Mouse (Mus musculus): ENCODE data around the gene Nasp.
"Not testable (repeated sequence)": the region's sequence is repeated elsewhere in the genome, so short reads cannot be mapped to it uniquely, and the experiment has no call there.

Gene Nasp

DNA sequence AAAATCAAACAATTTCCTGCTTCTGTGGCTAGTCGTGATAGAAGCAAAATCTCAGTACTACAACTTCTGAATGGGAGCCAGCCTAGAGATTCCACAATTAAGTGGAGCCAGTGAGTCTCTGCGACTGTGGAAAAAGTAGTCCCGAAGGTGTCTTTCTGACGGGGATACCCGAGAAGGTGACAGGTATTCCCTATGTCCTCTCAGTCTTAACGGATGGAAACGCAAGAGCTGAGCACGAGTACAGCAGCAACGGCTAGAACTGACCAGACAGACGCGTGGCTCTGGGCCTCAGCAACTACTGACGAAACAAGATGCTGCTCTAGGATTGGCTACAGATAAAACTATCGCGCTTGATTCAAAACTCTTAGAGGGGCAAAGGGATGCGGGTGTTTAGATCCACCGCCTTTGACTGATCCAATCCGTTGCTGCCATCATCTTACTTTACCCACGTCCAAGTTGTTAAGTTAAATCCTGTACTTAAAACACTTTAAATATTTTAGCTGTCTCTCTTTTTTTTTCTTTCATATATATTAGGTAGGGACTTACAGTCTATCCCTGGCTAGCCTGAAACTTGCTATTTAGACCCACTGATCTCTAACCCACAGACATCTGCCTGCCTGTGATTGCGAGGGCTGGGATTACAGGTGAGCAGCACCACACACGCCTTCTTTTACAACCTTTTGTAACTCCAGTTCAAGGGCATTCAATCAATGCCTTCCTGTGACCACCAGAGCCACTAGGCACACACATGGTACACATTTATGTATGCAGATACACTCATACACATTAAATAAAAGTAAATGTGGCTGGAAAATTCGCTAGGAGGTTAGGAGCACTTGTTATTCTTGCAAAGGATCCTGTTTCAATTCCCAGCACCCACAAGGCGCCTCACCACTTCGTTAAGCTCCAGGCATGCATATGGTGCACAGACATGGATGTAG lies at the start of gene Nasp:
TSS of gene Nasp (minus strand) at position 220 of the 941 bp plus-strand sequence.
- DNase-seq (ENCODE audit: extremely low spot score) = peak; percentile 88

- no peak for DNase-seq (ENCODE audit: extremely low spot score)
Measured at GRCm38 (mm10) chr4:116676027-116676426, 48.3 kb upstream of the Nasp start.

DNA sequence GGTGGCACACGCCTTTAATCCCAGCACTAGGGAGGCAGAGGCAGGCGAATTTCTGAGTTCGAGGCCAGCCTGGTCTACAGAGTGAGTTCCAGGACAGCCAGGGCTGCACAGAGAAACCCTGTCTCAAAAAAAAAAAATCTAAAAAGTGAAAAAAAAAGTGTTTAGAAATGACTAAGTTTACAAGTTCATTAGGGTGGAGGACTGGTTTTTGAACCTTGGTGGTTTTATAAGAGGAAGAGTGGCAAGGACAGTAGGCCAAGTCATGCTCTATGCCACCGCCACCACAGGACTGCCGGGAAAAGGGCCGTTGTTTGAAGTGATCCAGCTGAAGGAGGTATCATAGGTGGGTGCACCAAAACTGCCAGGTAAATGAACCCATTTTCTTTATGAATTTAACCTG lies 47.0 kb upstream of the Nasp start:
- DNase-seq (ENCODE audit: extremely low spot score) = not testable (repeated sequence)

DNA sequence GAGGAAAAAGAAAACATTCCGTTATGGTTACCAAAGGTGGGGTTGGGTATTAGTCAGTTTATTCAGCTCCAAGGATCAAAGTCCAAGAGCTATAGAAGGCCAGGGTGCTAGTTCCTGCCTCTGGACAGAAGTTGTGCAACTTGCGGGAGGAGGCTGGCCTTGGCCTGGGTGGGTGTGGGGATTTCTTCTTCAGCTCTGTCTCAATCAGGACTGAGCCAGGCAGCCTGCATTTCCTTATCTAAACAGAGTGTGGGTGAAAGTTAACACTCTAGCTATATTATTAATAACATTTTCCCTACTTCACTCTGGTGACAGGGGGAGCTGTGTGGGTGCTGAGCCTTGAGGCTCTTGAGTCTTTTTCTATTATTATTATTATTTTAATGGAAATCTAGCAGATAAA lies 45.0 kb upstream of the Nasp start:
- DNase-seq (ENCODE audit: extremely low spot score) = no peak

DNA sequence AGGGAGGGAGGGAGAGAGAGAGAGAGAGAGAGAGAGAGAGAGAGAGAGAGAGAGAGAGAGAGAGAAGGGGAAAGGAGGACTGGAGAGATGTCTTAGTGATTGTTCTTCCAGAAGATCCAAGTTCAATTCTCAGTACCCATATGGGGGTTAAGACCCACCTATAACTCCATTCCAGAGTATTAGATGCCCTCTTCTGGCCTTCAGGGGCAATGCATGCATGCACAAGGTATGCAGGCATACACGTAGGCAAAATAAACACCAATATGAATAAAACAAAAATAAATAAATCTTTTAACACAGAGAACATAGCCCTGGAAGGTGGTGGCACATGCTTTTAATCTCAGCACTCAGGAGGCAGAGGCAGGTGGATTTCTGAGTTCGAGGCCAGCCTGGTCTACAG lies 41.5 kb upstream of the Nasp start:
- DNase-seq (ENCODE audit: extremely low spot score) = no peak

- no peak for DNase-seq (ENCODE audit: extremely low spot score)
Measured at GRCm38 (mm10) chr4:116668145-116668544, 40.4 kb upstream of the Nasp start.

- DNase-seq (ENCODE audit: extremely low spot score) = no peak
Measured at GRCm38 (mm10) chr4:116666625-116667024, 38.9 kb upstream of the Nasp start.

GRCm38 (mm10) chr4:116661998-116662397 lies 34.3 kb upstream of the Nasp start:
- no peak for DNase-seq (ENCODE audit: extremely low spot score)

DNA sequence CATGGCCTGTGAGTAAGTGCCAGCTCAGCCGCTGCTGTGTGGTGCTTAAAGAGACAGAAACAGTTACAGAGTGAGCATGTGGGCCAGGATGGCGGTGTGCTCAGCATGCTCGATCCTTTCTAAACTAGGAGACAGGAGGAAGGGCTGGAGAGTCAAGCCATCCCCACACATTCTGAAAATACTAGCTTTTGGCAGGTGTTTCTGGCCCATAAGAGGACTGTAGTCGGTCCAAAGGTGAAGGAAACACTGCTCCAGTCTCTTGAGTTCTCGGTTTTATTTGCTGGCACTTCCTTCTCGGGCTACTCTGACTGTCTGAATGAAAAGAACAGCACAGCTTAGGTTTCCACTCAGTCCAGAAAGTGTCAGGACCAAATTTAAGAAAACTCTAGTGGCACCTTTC lies 33.1 kb upstream of the Nasp start:
- no peak for DNase-seq (ENCODE audit: extremely low spot score)

GRCm38 (mm10) chr4:116659916-116660315 lies 32.2 kb upstream of the Nasp start:
- not testable (repeated sequence) for DNase-seq (ENCODE audit: extremely low spot score)

GRCm38 (mm10) chr4:116659474-116659873 lies 31.7 kb upstream of the Nasp start:
- DNase-seq (ENCODE audit: extremely low spot score) = no peak

- no peak for DNase-seq (ENCODE audit: extremely low spot score)
Measured at GRCm38 (mm10) chr4:116657971-116658370, 30.2 kb upstream of the Nasp start.

DNA sequence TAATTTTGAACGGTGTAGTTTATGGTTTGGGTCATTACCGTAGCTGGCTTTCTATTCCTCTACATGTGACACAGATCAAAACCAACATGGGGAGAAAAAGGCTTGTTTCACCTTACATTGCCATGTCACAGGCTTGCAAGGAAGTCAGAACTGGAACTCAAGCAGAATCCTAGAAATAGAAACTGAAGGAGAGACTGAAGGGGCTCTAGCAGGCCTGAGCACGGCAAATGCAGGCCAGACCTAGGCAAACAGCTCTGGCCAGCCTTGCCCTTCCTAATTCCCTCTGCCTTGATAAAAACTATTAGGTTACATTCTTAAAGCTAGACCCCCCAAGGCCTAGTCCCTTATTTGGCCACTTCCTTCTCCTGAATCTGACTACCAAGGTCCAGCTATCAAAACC lies 27.9 kb upstream of the Nasp start:
- DNase-seq (ENCODE audit: extremely low spot score) = no peak

DNA sequence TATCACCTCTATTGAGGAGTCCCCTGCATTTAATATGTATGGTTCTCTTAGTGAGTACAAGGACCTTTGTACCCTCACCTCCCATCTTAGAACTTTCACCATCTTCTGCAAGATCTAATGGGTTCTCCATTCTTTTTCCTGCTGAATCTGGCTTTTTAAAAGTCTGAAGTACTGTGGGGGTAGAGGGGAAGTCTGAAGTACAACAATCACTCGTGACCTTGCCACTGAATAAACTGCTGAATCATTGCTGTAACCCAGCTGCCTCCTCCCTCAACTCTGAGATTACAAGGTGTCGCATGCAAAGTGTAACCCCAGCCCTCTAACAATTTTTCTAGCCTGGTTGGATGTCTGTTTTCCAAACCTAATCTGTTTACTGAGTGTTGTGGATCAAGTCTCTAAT lies 27.4 kb upstream of the Nasp start:
- no peak for DNase-seq (ENCODE audit: extremely low spot score)

DNA sequence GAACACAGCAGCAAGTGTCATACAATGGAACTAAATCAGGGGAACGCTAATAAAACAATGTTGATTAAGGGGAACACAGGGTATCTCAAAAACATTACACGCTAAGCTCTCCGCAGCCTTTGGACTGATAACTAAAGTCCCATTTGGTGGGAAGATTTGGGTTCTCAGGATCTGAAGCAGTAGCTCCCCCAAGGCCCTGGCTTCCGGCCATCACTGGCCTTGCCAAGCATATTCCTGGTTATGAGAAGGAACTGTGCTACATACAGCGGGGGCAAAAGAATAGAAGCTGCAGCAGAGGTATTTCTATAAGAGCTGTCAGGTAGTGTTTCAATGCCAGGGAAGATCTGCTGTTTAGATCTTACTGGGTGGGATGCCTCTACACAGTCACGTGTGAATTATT lies 25.5 kb upstream of the Nasp start:
- no peak for DNase-seq (ENCODE audit: extremely low spot score)

DNA sequence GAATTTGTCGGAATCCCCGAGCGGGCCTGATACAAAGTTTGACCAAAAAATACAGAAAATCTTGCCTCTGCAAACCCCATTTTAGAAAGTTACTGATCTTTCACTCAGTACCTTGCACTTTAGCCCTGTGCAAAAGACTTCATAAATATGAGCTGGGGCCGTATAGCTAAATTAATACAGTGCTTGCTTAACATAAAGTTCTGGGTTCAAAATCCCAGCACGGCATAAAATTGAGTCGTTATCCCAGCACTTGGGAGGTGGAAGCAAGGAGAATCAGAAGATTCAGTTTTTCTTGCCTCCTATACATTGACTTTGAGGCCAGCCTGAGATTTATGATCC lies 24.0 kb upstream of the Nasp start:
- DNase-seq (ENCODE audit: extremely low spot score) = no peak

GRCm38 (mm10) chr4:116650924-116651796 lies 23.4 kb upstream of the Nasp start, which contains the start of gene Akr1a1:
Gene Akr1a1, minus strand, starts transcription at chr4:116651680.
- peak; percentile 94 for DNase-seq (ENCODE audit: extremely low spot score)

- DNase-seq (ENCODE audit: extremely low spot score) = no peak
Measured at GRCm38 (mm10) chr4:116650365-116650764, 22.6 kb upstream of the Nasp start.

- no peak for DNase-seq (ENCODE audit: extremely low spot score)
Measured at GRCm38 (mm10) chr4:116649411-116649810, 21.7 kb upstream of the Nasp start.

DNA sequence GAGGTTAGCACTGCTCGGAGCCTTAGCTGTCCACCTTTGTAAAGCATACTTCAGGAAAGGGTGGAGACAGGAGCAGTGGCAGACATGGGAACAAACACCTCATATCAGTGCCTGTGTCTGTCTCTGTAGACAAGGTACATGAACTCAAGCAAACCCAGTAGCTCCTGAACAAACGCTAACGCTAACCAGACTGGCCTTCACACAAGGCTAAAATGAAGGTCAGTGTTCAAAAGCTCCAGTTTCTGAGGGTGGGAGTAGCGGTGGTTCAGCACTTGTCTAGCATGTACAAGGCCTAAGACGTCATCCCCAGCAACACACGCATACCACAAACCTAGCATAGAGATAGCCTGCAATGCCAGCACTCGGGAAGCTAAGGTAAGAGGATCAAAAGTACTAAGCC lies 17.9 kb upstream of the Nasp start:
- no peak for DNase-seq (ENCODE audit: extremely low spot score)

DNA sequence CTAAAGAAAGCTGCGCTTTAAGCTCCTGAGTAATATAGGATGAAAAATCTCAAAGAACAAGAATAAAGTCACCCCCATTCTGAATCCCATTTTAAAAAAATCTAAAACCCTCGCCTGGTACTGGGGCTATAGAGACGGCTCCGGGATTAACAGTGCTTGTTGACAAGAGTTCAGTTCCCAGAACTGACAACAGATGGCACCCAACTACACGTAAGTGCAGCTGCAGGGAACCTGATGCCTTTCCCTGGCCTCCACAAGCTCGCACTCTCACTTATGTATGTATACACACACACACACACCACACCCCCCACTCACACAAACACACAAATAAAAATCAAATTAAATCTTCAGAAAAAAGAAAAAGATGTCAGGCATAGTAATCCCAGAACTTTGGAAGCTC lies 16.6 kb upstream of the Nasp start:
- no peak for DNase-seq (ENCODE audit: extremely low spot score)

DNA sequence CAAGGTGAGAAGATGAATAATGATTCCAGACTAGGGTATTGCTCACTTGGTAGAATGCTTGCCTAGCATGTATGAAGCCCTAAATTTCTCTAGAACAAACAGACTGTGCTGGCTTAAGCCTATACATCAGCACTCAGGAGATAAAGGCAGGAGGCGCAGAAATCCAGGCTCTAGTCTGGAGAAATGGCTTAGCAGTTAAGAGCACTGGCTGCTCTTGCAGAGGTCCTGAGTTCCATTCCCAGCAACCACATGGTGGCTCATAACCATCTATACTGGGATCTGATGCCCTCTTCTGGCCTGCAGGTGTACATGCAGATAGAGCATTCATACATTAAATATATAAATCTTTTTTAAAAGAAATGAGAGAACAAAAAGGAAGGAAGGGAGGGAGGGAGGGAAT lies 14.3 kb upstream of the Nasp start:
- DNase-seq (ENCODE audit: extremely low spot score) = no peak

DNA sequence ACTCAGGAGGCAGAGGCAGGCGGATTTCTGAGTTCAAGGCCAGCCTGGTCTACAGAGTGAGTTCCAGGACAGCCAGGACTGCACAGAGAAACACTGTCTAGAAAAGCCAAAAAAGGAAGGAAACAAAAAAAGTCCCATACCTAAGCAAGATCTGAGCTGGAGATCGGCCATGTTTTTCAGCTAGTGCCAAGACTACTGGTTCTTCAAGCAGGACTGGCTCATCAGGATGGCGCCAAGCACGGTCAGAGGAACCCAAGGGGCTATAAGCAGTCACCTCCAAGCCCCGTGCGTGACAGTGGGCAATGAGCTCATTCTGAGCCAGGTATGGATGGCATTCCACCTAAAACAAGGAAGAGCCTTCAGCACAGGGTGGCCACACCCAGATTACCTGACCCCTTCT lies 11.1 kb upstream of the Nasp start:
- DNase-seq (ENCODE audit: extremely low spot score) = no peak

Data from embryo, embryonic 9.5 days (tissue).